Mouse (Mus musculus): ENCODE results near the gene Cd47. TPM values are rescaled to one million over a fixed set of nuclear protein-coding genes. Genes with fewer than 3 reads are reported as not detected.

Cd47 gene
- total and polyA plus RNA-seq, 3 experiments, result 102 to 277 (median 142) TPM

- H3K4me3 ChIP-seq (replicated peaks in 1 of 3; ENCODE audit: low read depth in 2 of 3, low read length in 2 of 3, poor library complexity in 1 of 3), result no peak overlapping the region
- TF ChIP-seq GABPA (IDR thresholded peaks at IDR 0.05; ENCODE audit: insufficient replicate concordance, low read depth, low read length), result no peak
- no peak for TF ChIP-seq NELFE (IDR thresholded peaks at IDR 0.05; ENCODE audit: low read depth, low read length)
- no peak for TF ChIP-seq RCOR1 (conservative IDR thresholded peaks at IDR 0.05; ENCODE audit: low read depth, low read length)
- no peak for TF ChIP-seq USF1 (IDR thresholded peaks at IDR 0.05; ENCODE audit: low read depth, low read length)
- TF ChIP-seq IRF4 (IDR thresholded peaks at IDR 0.05; ENCODE audit: low read depth, low read length), result no peak
- no peak for TF ChIP-seq PAX5 (IDR thresholded peaks at IDR 0.05; ENCODE audit: low read length)
- no peak for TF ChIP-seq E2F4 (IDR thresholded peaks at IDR 0.05; ENCODE audit: insufficient replicate concordance, low read depth, low read length)
- TF ChIP-seq HCFC1 (IDR thresholded peaks at IDR 0.05; ENCODE audit: low read depth, low read length), result no peak
- no peak for TF ChIP-seq MXI1 (IDR thresholded peaks at IDR 0.05; ENCODE audit: low read depth, low read length)
- no peak for TF ChIP-seq ELF1 (IDR thresholded peaks at IDR 0.05; ENCODE audit: low read depth, low read length)
- no peak for TF ChIP-seq NRF1 (IDR thresholded peaks at IDR 0.05; ENCODE audit: low read depth, low read length)
- no peak for TF ChIP-seq BHLHE40 (IDR thresholded peaks at IDR 0.05; ENCODE audit: low read depth, low read length)
- no peak for TF ChIP-seq TCF12 (IDR thresholded peaks at IDR 0.05; ENCODE audit: low read depth, low read length)
- TF ChIP-seq RAD21 (IDR thresholded peaks at IDR 0.05; ENCODE audit: low read depth, low read length), result no peak
- no peak for TF ChIP-seq JUND (conservative IDR thresholded peaks at IDR 0.05; ENCODE audit: low read depth, low read length)
- TF ChIP-seq ZMIZ1 (IDR thresholded peaks at IDR 0.05; ENCODE audit: low read depth, low read length), result no peak
- no peak for TF ChIP-seq UBTF (IDR thresholded peaks at IDR 0.05; ENCODE audit: low read depth, low read length)
- H3K4me2 ChIP-seq (ENCODE audit: insufficient read depth, low read depth, poor library complexity, severe bottlenecking), result no peak overlapping the region
- H3K9me3 ChIP-seq (replicated peaks; ENCODE audit: low read length), result peaks cover 12% of the 10 kb centered on the region
- DNase-seq (ENCODE audit: extremely low read depth), result no peak
- H3K4me1 ChIP-seq (ENCODE audit: control insufficient read depth in 1 of 2, insufficient read depth in 2 of 2), result peaks cover 0 to 15% of the 10 kb centered on the region in 2 experiments; a peak in 2 of 4 replicates
- no peak overlapping the region for H3K27ac ChIP-seq (ENCODE audit: insufficient read depth, low read depth)
- in situ Hi-C loops (cut with MboI; ENCODE audit: low pct_ligation_motif_present, low pct_unique_long_range_greater_than_20kb, low sequenced_read_pairs), result no loop called here
- H3K79me2 ChIP-seq (replicated peaks; ENCODE audit: control insufficient read depth, extremely low read depth, insufficient read depth, poor library complexity, severe bottlenecking), result peaks cover 8% of the 10 kb centered on the region
- H3K9ac ChIP-seq (ENCODE audit: insufficient read depth, low read depth), result no peak overlapping the region
- peaks cover 51 to 88% of the 10 kb centered on the region in 2 experiments for H3K36me3 ChIP-seq (replicated peaks in 1 of 2; ENCODE audit: control insufficient read depth in 1 of 2, insufficient read depth in 1 of 2, low read length in 1 of 2)
- dilution Hi-C loops (cut with MboI; ENCODE audit: extremely low pct_ligation_motif_present, extremely low pct_unique_long_range_greater_than_20kb, low sequenced_read_pairs), result no loop called here
- no peaks in the 10 kb centered on the region for H3K27me3 ChIP-seq (replicated peaks)
Observed at GRCm38 (mm10) chr16:49896132-49896531, 95.8 kb downstream of the Cd47 start.

GRCm38 (mm10) chr16:49901395-49901794 lies 101.1 kb downstream of the Cd47 start:
- TF ChIP-seq POLR2A (IDR thresholded peaks at IDR 0.05; ENCODE audit: low read depth, low read length), result no peak
- TF ChIP-seq USF1 (IDR thresholded peaks at IDR 0.05; ENCODE audit: low read depth, low read length), result no peak
- TF ChIP-seq USF2 (conservative IDR thresholded peaks at IDR 0.05; ENCODE audit: low read depth, low read length), result no peak
- TF ChIP-seq ZC3H11A (IDR thresholded peaks at IDR 0.05; ENCODE audit: low read depth, low read length), result no peak
- no peak for TF ChIP-seq MEF2A (IDR thresholded peaks at IDR 0.05; ENCODE audit: borderline replicate concordance, low read depth, low read length)
- TF ChIP-seq JUN (IDR thresholded peaks at IDR 0.05; ENCODE audit: insufficient read depth, low read depth, low read length), result no peak
- TF ChIP-seq NELFE (IDR thresholded peaks at IDR 0.05; ENCODE audit: low read depth, low read length), result no peak
- no peak for TF ChIP-seq ZMIZ1 (IDR thresholded peaks at IDR 0.05; ENCODE audit: low read depth, low read length)
- no peak for TF ChIP-seq RAD21 (IDR thresholded peaks at IDR 0.05; ENCODE audit: low read depth, low read length)
- TF ChIP-seq PAX5 (IDR thresholded peaks at IDR 0.05; ENCODE audit: low read length), result no peak
- no peak for TF ChIP-seq RCOR1 (conservative IDR thresholded peaks at IDR 0.05; ENCODE audit: low read depth, low read length)
- no peak for TF ChIP-seq ETS1 (conservative IDR thresholded peaks at IDR 0.05; ENCODE audit: low read depth, low read length)
- TF ChIP-seq BHLHE40 (IDR thresholded peaks at IDR 0.05; ENCODE audit: low read depth, low read length), result no peak
- TF ChIP-seq ZKSCAN1 (IDR thresholded peaks at IDR 0.05; ENCODE audit: borderline replicate concordance, low read depth, low read length), result no peak
- no peak for TF ChIP-seq MAZ (IDR thresholded peaks at IDR 0.05; ENCODE audit: low read depth, low read length)
- TF ChIP-seq SMC3 (IDR thresholded peaks at IDR 0.05; ENCODE audit: low read depth, low read length), result no peak
- TF ChIP-seq CHD1 (IDR thresholded peaks at IDR 0.05; ENCODE audit: low read depth, low read length), result no peak
- no peak for TF ChIP-seq TBP (conservative IDR thresholded peaks at IDR 0.05; ENCODE audit: low read depth, low read length)
- no peak for TF ChIP-seq POLR2AphosphoS2 (IDR thresholded peaks at IDR 0.05; ENCODE audit: low read depth, low read length)
- peaks cover 5% of the 10 kb centered on the region for H3K79me2 ChIP-seq (replicated peaks; ENCODE audit: control insufficient read depth, extremely low read depth, insufficient read depth, poor library complexity, severe bottlenecking)
- no peaks in the 10 kb centered on the region for H3K9me3 ChIP-seq (replicated peaks; ENCODE audit: low read length)
- no peak overlapping the region for H3K27ac ChIP-seq (ENCODE audit: insufficient read depth, low read depth)
- dilution Hi-C loops (cut with MboI; ENCODE audit: extremely low pct_ligation_motif_present, extremely low pct_unique_long_range_greater_than_20kb, low sequenced_read_pairs), result no loop called here
- H3K27me3 ChIP-seq (replicated peaks), result no peaks in the 10 kb centered on the region
- in situ Hi-C loops (cut with MboI; ENCODE audit: low pct_ligation_motif_present, low pct_unique_long_range_greater_than_20kb, low sequenced_read_pairs), result no loop called here
- H3K36me3 ChIP-seq (replicated peaks in 1 of 2; ENCODE audit: control insufficient read depth in 1 of 2, insufficient read depth in 1 of 2, low read length in 1 of 2), result peaks cover 42 to 83% of the 10 kb centered on the region in 2 experiments
- H3K4me3 ChIP-seq (replicated peaks in 1 of 3; ENCODE audit: low read depth in 2 of 3, low read length in 2 of 3, poor library complexity in 1 of 3), result no peak overlapping the region
- H3K4me2 ChIP-seq (ENCODE audit: insufficient read depth, low read depth, poor library complexity, severe bottlenecking), result no peak overlapping the region
- no peak overlapping the region for H3K9ac ChIP-seq (ENCODE audit: insufficient read depth, low read depth)
- DNase-seq (ENCODE audit: extremely low read depth), result no peak
- H3K4me1 ChIP-seq (ENCODE audit: control insufficient read depth in 1 of 2, insufficient read depth in 2 of 2), result peaks cover 10 to 24% of the 10 kb centered on the region in 2 experiments
